Mouse (Mus musculus) liver, postnatal 0 days (tissue): ENCODE measurements around the gene Cd248.
A peak's percentile ranks its signal among the peaks of the same experiment; 100 is the strongest.

Experiments
- CTCF ChIP-seq: sonication (generic); IDR thresholded peaks from 2 replicates; pipeline ENCODE4 v1.5.1; 2016; ENCODE audit warnings: antibody characterized with exemption, low read depth
- EP300 ChIP-seq: IDR thresholded peaks from 2 replicates; pipeline ENCODE4 v1.6.1; 2016; ENCODE audit warnings: antibody characterized with exemption, low read depth, mild to moderate bottlenecking

DNA sequence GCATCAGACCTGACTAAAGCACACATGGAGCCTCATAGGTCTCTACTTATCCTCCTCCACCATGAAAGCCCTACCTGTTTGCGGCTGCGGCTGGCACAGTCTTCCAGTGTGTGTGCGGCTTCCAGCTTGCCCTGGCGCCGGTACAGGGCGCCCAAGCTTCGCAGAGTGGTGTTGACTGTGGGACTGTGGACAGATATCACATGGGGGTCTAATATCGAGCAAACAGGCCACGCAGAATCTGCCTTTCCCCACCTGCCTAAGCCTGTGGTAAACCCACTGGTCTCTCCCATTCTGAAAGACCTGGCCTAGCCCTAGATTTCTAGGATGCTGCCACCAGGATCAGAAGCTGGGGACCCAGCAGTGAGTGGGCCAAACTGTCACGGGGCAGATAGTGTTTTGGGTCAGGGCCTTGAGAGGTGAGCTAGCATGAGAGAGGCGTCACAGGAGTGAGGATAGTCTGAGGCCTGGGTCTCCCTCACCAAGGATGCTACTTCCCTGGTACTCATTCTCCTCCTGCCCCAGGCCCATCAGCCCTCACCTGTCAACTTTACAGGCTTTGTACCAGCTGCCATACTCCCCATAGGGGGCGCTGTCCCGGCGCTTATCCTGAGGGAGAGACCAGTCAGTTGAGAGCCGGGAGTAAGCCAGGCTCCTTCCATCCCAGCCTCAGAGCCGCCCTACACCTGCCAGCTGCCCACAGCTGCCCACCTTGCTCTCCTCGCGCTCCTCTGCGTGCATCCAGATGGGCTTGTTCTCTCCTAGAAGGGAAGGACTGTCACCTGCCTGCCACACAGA lies 42.0 kb downstream of the Cd248 start:
- TF ChIP-seq CTCF (peak; percentile 60), EP300 (no peak)
